Mouse (Mus musculus) bone marrow, adult 2 months (tissue): Measurements from ENCODE around the gene Ghr.

Experiments
- CTCF ChIP-seq: fragments of 200-500 bp; IDR thresholded peaks from 2 replicates; pipeline ENCODE4 v1.5.1; 2011; ENCODE audit warnings: low read length, control low read depth; ENCODE audit not compliant: control insufficient read depth, insufficient read depth
- POLR2A ChIP-seq: fragments of 200-500 bp; IDR thresholded peaks from 2 replicates; pipeline ENCODE4 v1.6.1; 2011; ENCODE audit warnings: low read depth, mild to moderate bottlenecking, control low read depth, low read length, borderline replicate concordance; ENCODE audit not compliant: control insufficient read depth

GRCm38 (mm10) chr15:3432823-3433222, 150.5 kb downstream of the Ghr start:
- TF ChIP-seq CTCF, result no peak
- TF ChIP-seq POLR2A, result no peak
